1 mouse cellular context compared by ENCODE assay signal in the genomic region with DNA sequence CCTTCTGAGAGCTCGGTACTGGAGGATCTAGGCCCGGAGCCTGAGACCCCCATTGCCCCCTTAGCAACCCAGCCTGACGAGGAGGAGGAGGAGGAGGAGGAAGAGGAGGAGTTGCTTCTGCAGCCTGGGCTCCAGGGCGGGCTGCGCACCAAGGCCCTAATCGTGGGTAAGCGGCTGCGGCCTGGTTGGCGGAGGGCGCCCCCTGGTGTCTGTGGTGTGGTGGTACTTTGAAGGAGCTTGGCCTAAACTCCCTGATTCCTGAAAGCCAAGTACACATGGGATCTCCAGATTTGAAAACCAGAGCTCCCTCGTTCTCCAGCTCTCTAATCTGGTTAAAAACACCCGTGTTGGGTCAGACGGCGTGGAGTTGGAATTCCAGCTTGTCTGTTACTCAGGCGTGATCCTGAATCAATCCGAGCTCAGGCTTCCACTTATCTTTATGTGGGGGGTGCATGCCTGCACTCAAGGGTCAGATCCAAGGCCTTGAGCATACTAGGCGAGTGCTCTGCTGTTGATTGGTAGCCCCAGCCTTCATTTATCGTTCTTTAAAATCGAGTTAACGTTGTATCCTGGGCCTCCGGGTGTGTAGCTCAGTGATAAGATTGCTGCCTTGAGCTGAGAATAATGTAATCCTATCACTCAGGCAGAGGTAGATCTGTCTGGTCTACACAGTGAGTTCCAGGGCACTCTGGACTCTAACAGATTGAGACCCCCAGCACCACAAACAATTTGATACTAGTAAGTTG.
TF ChIP-seq lines count a peak whose summit lies in the region.

No protein-coding gene starts in this region.

TF ChIP-seq in C2C12, 6 proteins besides CTCF, POLR2A, EP300 and RAD21:
- no peak for TF ChIP-seq MYOD1 (IDR thresholded peaks at IDR 0.05; ENCODE audit: control insufficient read depth, insufficient read length, low read depth)
- TF ChIP-seq MYOG (IDR thresholded peaks at IDR 0.05; ENCODE audit: control insufficient read depth, extremely low read depth, insufficient read length) = no peak
- no peak for TF ChIP-seq CEBPB (IDR thresholded peaks at IDR 0.05; ENCODE audit: low read depth)
- TF ChIP-seq MAX (IDR thresholded peaks at IDR 0.05) = no peak
- TF ChIP-seq FOSL1 (IDR thresholded peaks at IDR 0.05; ENCODE audit: insufficient read depth, low read length, poor library complexity, severe bottlenecking) = no peak
- no peak for TF ChIP-seq USF1 (IDR thresholded peaks at IDR 0.05; ENCODE audit: low read depth)
